Mouse (Mus musculus) MEL (cell line): Measurements from ENCODE around the gene Gng12. TPM values are rescaled to one million over a fixed set of nuclear protein-coding genes. Genes with fewer than 3 reads are reported as not detected.

Experiments
- DNase-seq: peaks from one replicate; pipeline ENCODE4 v3.0.0; 2011; ENCODE audit warnings: low read depth, low spot score
- H3K27ac ChIP-seq: 2 replicates; pipeline ENCODE4 v1.5.1; 2012; ENCODE audit warnings: low read depth, mild to moderate bottlenecking, control low read depth, low read length, moderate library complexity; ENCODE audit not compliant: control insufficient read depth
- H3K27me3 ChIP-seq, 2 experiments: fragments of 150-350 bp in 1 of 2; sonication (generic) in 1 of 2; 2 replicates each; pipeline ENCODE4 v1.6.1; 2012; ENCODE audit warnings: low read length in 2 of 2, mild to moderate bottlenecking in 2 of 2, improper control_type of control experiment in 1 of 2, moderate library complexity in 1 of 2; ENCODE audit not compliant: insufficient read depth in 2 of 2, control insufficient read depth in 1 of 2
- H3K36me3 ChIP-seq, 2 experiments: 2 replicates each; pipeline ENCODE4 v1.6.1; 2012 to 2014; ENCODE audit warnings: low read length in 2 of 2, improper control_type of control experiment in 1 of 2, inconsistent platforms in 1 of 2, mild to moderate bottlenecking in 1 of 2; ENCODE audit not compliant: insufficient read depth in 2 of 2, control insufficient read depth in 1 of 2
- H3K4me1 ChIP-seq, 2 experiments: fragments of 150-350 bp in 1 of 2; sonication (generic) in 1 of 2; 2 replicates each; pipeline ENCODE4 v1.6.1; 2012; ENCODE audit warnings: low read length in 2 of 2, improper control_type of control experiment in 1 of 2, mild to moderate bottlenecking in 1 of 2; ENCODE audit not compliant: insufficient read depth in 2 of 2, control insufficient read depth in 1 of 2
- H3K4me3 ChIP-seq, 2 experiments: fragments of 150-350 bp in 1 of 2; sonication (generic) in 1 of 2; 2 replicates each; pipeline ENCODE4 v1.5.1; 2012; ENCODE audit warnings: low read depth in 2 of 2, low read length in 2 of 2, mild to moderate bottlenecking in 2 of 2, moderate library complexity in 2 of 2, control low read depth in 1 of 2, improper control_type of control experiment in 1 of 2; ENCODE audit not compliant: control insufficient read depth in 1 of 2, insufficient read depth in 1 of 2
- H3K79me2 ChIP-seq: 2 replicates; pipeline ENCODE4 v1.6.1; 2012; ENCODE audit warnings: mild to moderate bottlenecking, low read length, moderate library complexity; ENCODE audit not compliant: control insufficient read depth, poor library complexity, insufficient read depth
- H3K9ac ChIP-seq: 2 replicates; pipeline ENCODE4 v1.6.1; 2012; ENCODE audit warnings: low read depth, mild to moderate bottlenecking, control low read depth, low read length, moderate library complexity; ENCODE audit not compliant: control insufficient read depth, poor library complexity, severe bottlenecking
- H3K9me3 ChIP-seq: fragments of 150-350 bp; sonication (generic); replicated peaks from 2 replicates; pipeline ENCODE4 v1.6.1; 2012; ENCODE audit warnings: mild to moderate bottlenecking, low read length, improper control_type of control experiment, moderate library complexity; ENCODE audit not compliant: insufficient read depth
- BHLHE40 ChIP-seq: IDR thresholded peaks from 2 replicates; pipeline ENCODE4 v1.6.1; 2012; ENCODE audit warnings: low read depth, mild to moderate bottlenecking, inconsistent platforms, low read length, improper control_type of control experiment, borderline replicate concordance
- E2F4 ChIP-seq: IDR thresholded peaks from 2 replicates; pipeline ENCODE4 v1.6.1; 2011; ENCODE audit warnings: low read depth, low read length, improper control_type of control experiment, borderline replicate concordance
- EP300 ChIP-seq, 2 experiments: IDR thresholded peaks; 2 replicates each; pipeline ENCODE4 v1.6.1; 2011; ENCODE audit warnings: improper control_type of control experiment in 2 of 2, low read length in 2 of 2, low read depth in 1 of 2, mild to moderate bottlenecking in 1 of 2
- ETS1 ChIP-seq: IDR thresholded peaks from 2 replicates; pipeline ENCODE4 v1.6.1; 2012; ENCODE audit warnings: low read depth, mild to moderate bottlenecking, inconsistent platforms, low read length, improper control_type of control experiment, moderate library complexity
- HCFC1 ChIP-seq: IDR thresholded peaks from 2 replicates; pipeline ENCODE4 v1.6.1; 2012; ENCODE audit warnings: low read depth, mild to moderate bottlenecking, inconsistent platforms, low read length, improper control_type of control experiment, moderate library complexity
- JUND ChIP-seq: IDR thresholded peaks from 2 replicates; pipeline ENCODE4 v1.6.1; 2011; ENCODE audit warnings: low read depth, mild to moderate bottlenecking, improper control_type of control experiment, low read length
- KAT2A ChIP-seq: conservative IDR thresholded peaks from 2 replicates; pipeline ENCODE4 v1.6.1; 2012; ENCODE audit warnings: low read depth, low read length, improper control_type of control experiment, inconsistent platforms
- MAFK ChIP-seq: IDR thresholded peaks from 2 replicates; pipeline ENCODE4 v1.6.1; 2011; ENCODE audit warnings: low read depth, mild to moderate bottlenecking, low read length, improper control_type of control experiment, borderline replicate concordance
- MAX ChIP-seq: IDR thresholded peaks from 2 replicates; pipeline ENCODE4 v1.6.1; 2011; ENCODE audit warnings: low read length, improper control_type of control experiment
- MEF2A ChIP-seq: IDR thresholded peaks from 2 replicates; pipeline ENCODE4 v1.6.1; 2014; ENCODE audit warnings: low read depth, mild to moderate bottlenecking, inconsistent platforms, low read length, improper control_type of control experiment; ENCODE audit not compliant: poor library complexity, insufficient replicate concordance, severe bottlenecking; ENCODE audit errors: extremely low read depth
- MYB ChIP-seq: IDR thresholded peaks from 2 replicates; pipeline ENCODE4 v1.6.1; 2011; ENCODE audit warnings: mild to moderate bottlenecking, low read depth, low read length, improper control_type of control experiment
- NRF1 ChIP-seq: IDR thresholded peaks from 2 replicates; pipeline ENCODE4 v1.6.1; 2014; ENCODE audit warnings: low read depth, mild to moderate bottlenecking, inconsistent platforms, low read length, improper control_type of control experiment, moderate library complexity; ENCODE audit not compliant: poor library complexity, insufficient read depth, severe bottlenecking
- POLR2AphosphoS2 ChIP-seq: IDR thresholded peaks from 2 replicates; pipeline ENCODE4 v1.6.1; 2011; ENCODE audit warnings: low read length, improper control_type of control experiment
- POLR2AphosphoS5 ChIP-seq: IDR thresholded peaks from 2 replicates; pipeline ENCODE4 v1.6.1; 2012; ENCODE audit warnings: low read depth, borderline replicate concordance, mild to moderate bottlenecking, inconsistent platforms, low read length, moderate library complexity, mixed read lengths
- RAD21 ChIP-seq: IDR thresholded peaks from 2 replicates; pipeline ENCODE4 v1.6.1; 2011; ENCODE audit warnings: mild to moderate bottlenecking, low read depth, low read length, improper control_type of control experiment
- SIN3A ChIP-seq: IDR thresholded peaks from 2 replicates; pipeline ENCODE4 v1.6.1; 2012; ENCODE audit warnings: low read length, improper control_type of control experiment, inconsistent platforms
- SMC3 ChIP-seq: IDR thresholded peaks from 2 replicates; pipeline ENCODE4 v1.6.1; 2011; ENCODE audit warnings: low read depth, low read length, improper control_type of control experiment
- TCF12 ChIP-seq: IDR thresholded peaks from 2 replicates; pipeline ENCODE4 v1.6.1; 2014; ENCODE audit warnings: low read depth, mild to moderate bottlenecking, inconsistent platforms, low read length, improper control_type of control experiment, moderate library complexity
- UBTF ChIP-seq: IDR thresholded peaks from 2 replicates; pipeline ENCODE4 v1.6.1; 2012; ENCODE audit warnings: low read depth, mild to moderate bottlenecking, inconsistent platforms, low read length, improper control_type of control experiment, moderate library complexity, borderline replicate concordance; ENCODE audit not compliant: insufficient read depth
- USF2 ChIP-seq, 2 experiments: IDR thresholded peaks; 2 replicates each; pipeline ENCODE4 v1.6.1; 2011 to 2012; ENCODE audit warnings: improper control_type of control experiment in 2 of 2, low read length in 2 of 2, borderline replicate concordance in 1 of 2, inconsistent platforms in 1 of 2, low read depth in 1 of 2, mild to moderate bottlenecking in 1 of 2; ENCODE audit not compliant: insufficient read depth in 1 of 2
- ZC3H11A ChIP-seq: IDR thresholded peaks from 2 replicates; pipeline ENCODE4 v1.6.1; 2012; ENCODE audit warnings: low read depth, mild to moderate bottlenecking, inconsistent platforms, low read length, improper control_type of control experiment
- ZKSCAN1 ChIP-seq: IDR thresholded peaks from 2 replicates; pipeline ENCODE4 v1.6.1; 2012; ENCODE audit warnings: low read depth, mild to moderate bottlenecking, inconsistent platforms, low read length, improper control_type of control experiment, moderate library complexity
- ZMIZ1 ChIP-seq: IDR thresholded peaks from 2 replicates; pipeline ENCODE4 v1.6.1; 2012; ENCODE audit warnings: low read depth, mild to moderate bottlenecking, inconsistent platforms, low read length, improper control_type of control experiment, moderate library complexity
- ZNF384 ChIP-seq: IDR thresholded peaks from 2 replicates; pipeline ENCODE4 v1.6.1; 2012; ENCODE audit warnings: low read depth, mild to moderate bottlenecking, inconsistent platforms, low read length, improper control_type of control experiment
- polyA plus RNA-seq, 2 experiments: library from polyadenylated mRNA; stranded (reverse) in 1 of 2; unstranded in 1 of 2; fragments of >175 nt in 1 of 2; fragments of >200 nt in 1 of 2; gene quantifications; 2 replicates each; pipeline versions ENCODE4 v1.2.1 to v1.2.4; 2012; ENCODE audit warnings: low replicate concordance in 2 of 2, low read depth in 1 of 2; ENCODE audit not compliant: insufficient read length in 2 of 2, insufficient read depth in 1 of 2, missing spikeins in 1 of 2
- total RNA-seq: library from RNA; depleted of rRNA; stranded (reverse); fragments of 300-350 nt; gene quantifications from 2 replicates; pipeline ENCODE4 v1.2.3, GENCODE M21; 2012

Gng12 gene
- total and polyA plus RNA-seq, 3 experiments: 16.8 to 44.0 TPM; not detected in 1

DNA sequence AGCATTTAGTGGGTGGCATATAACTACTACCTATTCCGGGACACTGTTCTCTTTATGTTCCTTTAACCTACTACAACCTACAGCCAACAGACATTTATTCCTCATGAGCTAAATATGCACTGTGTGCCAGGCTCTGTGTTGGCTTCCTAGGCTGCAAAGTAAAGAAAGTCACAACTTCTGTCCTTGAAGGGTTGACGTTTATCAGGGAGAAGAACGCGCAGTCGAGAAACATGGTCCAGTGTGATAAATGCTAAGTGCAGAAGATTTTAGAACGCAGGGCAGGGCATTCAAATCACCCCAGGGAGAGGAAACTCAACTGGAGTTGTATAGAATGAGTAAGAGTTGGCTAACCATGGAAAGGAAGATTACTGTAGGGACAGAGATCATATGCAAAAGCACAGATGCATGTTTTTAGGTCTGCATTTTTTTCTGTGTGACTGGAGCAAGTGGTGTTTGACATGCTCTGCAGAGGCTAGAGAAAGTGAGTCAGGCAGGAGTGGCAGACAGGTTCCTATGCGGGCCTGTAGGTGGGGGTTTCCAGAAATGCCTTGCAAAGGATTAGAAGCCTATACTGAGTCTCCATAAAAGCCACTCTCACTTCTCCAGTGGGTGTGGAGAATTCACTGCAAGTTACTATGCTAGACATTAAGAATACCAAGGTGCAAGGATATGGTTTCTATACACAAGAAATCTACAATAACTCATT, 161.9 kb downstream of the Gng12 start (continued):
- TF ChIP-seq JUND (no peak), MAX (no peak), POLR2AphosphoS2 (no peak), POLR2AphosphoS5 (no peak), ZNF384 (no peak), HCFC1 (no peak), USF2 (IDR thresholded peaks at IDR 0.05; ENCODE audit: borderline replicate concordance in 1 of 2, insufficient read depth in 1 of 2, low read depth in 1 of 2, low read length in 2 of 2) (no peak), MEF2A (no peak), EP300 (IDR thresholded peaks at IDR 0.05; ENCODE audit: low read depth in 1 of 2, low read length in 2 of 2) (peak; percentile 91 to 92), RAD21 (no peak), MAFK (0 out of 2 replicates have a peak, but pooled peaks have one; percentile 16), TCF12 (peak; percentile 96), BHLHE40 (no peak), ZKSCAN1 (no peak), SIN3A (peak; percentile 86)

GRCm38 (mm10) chr6:67060057-67060456, 163.9 kb downstream of the Gng12 start:
- Histone ChIP-seq H3K79me2 (no peaks in the 10 kb centered on the region), H3K27ac (no peak overlapping the region)

More at GRCm38 (mm10) chr6:67060057-67060456, 163.9 kb downstream of the Gng12 start:
- H3K4me1 ChIP-seq: peaks cover 11 to 16% of the 10 kb centered on the region in 2 experiments
- no peak overlapping the region for H3K4me3 ChIP-seq
- H3K27me3 ChIP-seq: no peaks in the 10 kb centered on the region
- no peak for DNase-seq
- H3K36me3 ChIP-seq: peaks cover 0 to 25% of the 10 kb centered on the region in 2 experiments; a peak in 2 of 4 replicates
- H3K9ac ChIP-seq: no peak overlapping the region
- TF ChIP-seq ZKSCAN1 (no peak), SMC3 (no peak), MYB (no peak), KAT2A (no peak), TCF12 (no peak), UBTF (no peak), MEF2A (no peak), POLR2AphosphoS2 (no peak), NRF1 (no peak), ETS1 (no peak), JUND (no peak), ZMIZ1 (no peak), ZC3H11A (no peak), E2F4 (no peak)
- no peaks in the 10 kb centered on the region for H3K9me3 ChIP-seq
